Mouse (Mus musculus): Measurements from ENCODE around the gene Slx4ip. TPM values are rescaled to one million over a fixed set of nuclear protein-coding genes. Genes with fewer than 3 reads are reported as not detected.
A peak's percentile ranks its signal among the peaks of the same experiment; 100 is the strongest.

The Slx4ip gene
- polyA plus RNA-seq, 1 experiment from 2014 or later: 2.8 TPM

DNA sequence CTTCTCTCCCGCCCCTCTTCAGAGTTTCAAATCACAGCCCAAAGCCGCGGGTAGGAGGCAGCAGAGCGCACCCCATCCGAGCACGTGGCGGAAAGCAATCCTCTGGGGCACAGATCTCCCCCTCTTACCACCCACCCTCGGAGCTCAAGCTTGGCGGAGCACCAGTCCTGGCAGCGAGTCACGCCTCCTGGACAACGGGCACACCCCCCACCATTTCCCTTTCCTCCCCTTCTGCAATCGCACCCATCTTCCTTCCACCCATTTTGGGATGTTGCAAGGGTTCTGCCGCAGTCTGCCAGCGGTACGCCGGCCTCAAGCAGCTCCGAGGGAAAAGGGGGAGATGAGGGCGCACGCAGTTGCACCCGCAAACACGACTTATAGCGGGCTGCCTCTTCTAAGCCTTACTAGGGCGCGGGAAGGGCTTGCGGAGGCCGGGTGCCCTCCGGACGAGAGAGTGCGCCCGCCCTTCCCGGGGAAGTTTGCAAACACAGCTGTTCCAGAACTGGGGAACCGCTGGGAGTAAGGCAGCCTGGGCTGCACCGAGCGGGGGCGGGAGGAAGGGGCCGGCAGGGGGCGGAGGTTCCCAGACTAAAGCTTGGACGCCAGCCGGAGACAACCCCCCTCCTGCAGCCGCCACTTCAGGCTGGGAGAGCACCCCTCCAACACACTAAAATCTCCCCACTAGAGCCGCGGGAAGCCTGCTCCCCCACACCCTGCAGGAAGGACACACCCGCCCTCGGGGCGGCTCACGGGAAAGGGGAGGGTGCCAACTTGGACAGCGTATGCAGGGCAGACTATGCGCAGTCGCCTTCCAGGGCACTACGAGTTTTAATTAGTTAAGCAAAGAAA, 223.5 kb downstream of the Slx4ip start:
- Histone ChIP-seq H3K9ac (ENCODE audit: low read depth, low read length) (peak overlapping the region; percentile 86), H3K36me3 (ENCODE audit: control insufficient read depth, insufficient read depth) (no peaks in the 10 kb centered on the region), H3K4me1 (replicated peaks; ENCODE audit: control insufficient read depth, insufficient read depth, low read length) (peaks cover 8% of the 10 kb centered on the region; the same call in 1 of the 2 replicates), H3K9me3 (ENCODE audit: control insufficient read depth) (no peaks in the 10 kb centered on the region), H3K27ac (ENCODE audit: low read depth, low read length) (peak overlapping the region; percentile 99), H3K4me2 (replicated peaks; ENCODE audit: low read depth) (peak overlapping the region; percentile 96), H3K4me3 (ENCODE audit: low read depth, low read length) (peak overlapping the region; percentile 79), H3K27me3 (replicated peaks; ENCODE audit: control insufficient read depth, insufficient read depth, low read length) (no peaks in the 10 kb centered on the region)
- peak; percentile 36; the same call in 1 of the 2 replicates for ATAC-seq
- TF ChIP-seq CTCF (IDR thresholded peaks at IDR 0.05; ENCODE audit: low read depth): peak; percentile 84
- under 1% methylated on average over 47 of the region's 51 CpGs for WGBS

DNA sequence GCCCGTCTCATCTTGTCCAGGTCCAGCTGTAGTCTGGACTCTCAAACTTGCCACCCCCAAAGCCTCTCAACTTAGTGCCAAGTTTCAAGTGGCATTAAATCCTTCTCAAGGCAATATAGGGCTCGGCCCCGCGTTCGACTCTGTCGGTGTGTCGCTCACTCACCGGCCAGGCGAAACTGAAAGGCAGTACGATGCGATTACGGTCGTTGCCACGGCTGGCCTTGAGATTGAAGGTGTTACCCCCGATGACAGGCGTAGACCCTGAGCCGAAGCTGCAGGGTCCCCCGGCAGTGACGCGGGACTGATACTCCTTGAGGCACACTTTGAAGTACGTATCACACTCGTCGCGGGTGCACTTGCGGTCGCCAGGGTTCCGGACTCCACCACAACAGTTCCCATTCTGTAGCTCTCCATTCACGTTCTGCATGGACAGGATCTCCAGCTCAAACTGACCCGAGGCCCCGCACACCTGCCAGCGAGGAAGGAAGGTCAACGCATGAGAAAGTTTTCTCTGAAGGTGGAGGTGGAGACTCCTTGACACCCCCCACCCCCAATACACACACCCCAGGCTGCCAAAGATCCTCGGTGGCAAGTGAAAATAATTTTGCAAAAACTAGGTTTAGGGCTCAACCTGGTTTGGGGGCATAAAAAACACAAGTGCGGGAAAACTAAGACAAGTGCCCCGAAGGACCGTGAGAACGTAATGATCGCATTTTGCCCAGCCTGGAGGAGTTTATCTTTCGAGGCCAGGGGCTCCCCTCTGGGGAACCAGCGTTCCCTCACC, 224.4 kb downstream of the Slx4ip start:
- no peak for ATAC-seq
- no peaks in the 10 kb centered on the region for H3K9me3 ChIP-seq (ENCODE audit: control insufficient read depth)
- H3K27ac ChIP-seq (ENCODE audit: low read depth, low read length): peak overlapping the region; percentile 99
- no peaks in the 10 kb centered on the region for H3K36me3 ChIP-seq (ENCODE audit: control insufficient read depth, insufficient read depth)
- H3K9ac ChIP-seq (ENCODE audit: low read depth, low read length): peak overlapping the region; percentile 86
- H3K4me2 ChIP-seq (replicated peaks; ENCODE audit: low read depth): peak overlapping the region; percentile 96
- H3K4me1 ChIP-seq (replicated peaks; ENCODE audit: control insufficient read depth, insufficient read depth, low read length): peaks cover 8% of the 10 kb centered on the region; the same call in 1 of the 2 replicates
- peak overlapping the region; percentile 79 for H3K4me3 ChIP-seq (ENCODE audit: low read depth, low read length)
- TF ChIP-seq CTCF (IDR thresholded peaks at IDR 0.05; ENCODE audit: low read depth): no peak
- H3K27me3 ChIP-seq (replicated peaks; ENCODE audit: control insufficient read depth, insufficient read depth, low read length): no peaks in the 10 kb centered on the region
- under 1% methylated on average over 40 of the region's 40 CpGs for WGBS

DNA sequence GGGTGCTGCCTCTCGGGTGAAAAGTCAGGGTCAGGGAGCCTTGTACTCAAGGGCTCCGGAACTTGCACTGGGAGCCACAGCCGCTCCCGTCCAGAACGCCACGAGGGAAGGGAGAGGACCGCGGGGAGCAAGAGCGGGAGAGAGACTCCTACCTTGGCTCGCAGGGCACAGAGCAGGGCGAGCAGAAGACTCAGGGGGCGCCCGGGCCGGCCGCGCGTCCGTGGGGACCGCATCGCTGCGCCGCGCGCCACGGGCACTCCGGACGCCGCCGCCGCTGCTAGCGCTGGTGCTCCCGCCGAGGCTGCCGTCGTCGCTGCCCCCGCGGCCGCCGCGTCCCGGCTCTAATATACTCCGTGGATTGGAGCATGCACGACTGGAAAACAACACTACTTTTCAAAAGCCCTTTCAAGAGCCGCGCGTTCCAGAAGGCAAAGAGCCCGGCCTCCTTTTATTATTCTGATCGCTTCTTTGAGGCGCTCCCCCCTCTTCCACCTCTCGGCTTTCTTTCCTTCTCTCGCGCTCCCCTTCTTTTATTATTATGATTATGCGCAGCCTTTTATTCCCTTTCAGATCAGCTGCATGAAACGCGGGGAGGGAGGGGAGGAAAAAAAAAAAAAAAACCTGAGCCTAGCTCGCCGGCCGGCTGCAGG, 225.1 kb downstream of the Slx4ip start, which contains the start of gene Jag1:
Gene Jag1, minus strand, starts transcription at position 620 of the 650 bp plus-strand sequence.
- Histone ChIP-seq H3K4me2 (replicated peaks; ENCODE audit: low read depth) (peak within 1 kb of the TSS; percentile 96), H3K9ac (ENCODE audit: low read depth, low read length) (peak within 1 kb of the TSS; percentile 86), H3K4me3 (ENCODE audit: low read depth, low read length) (peak within 1 kb of the TSS; percentile 79), H3K27ac (ENCODE audit: low read depth, low read length) (peak within 1 kb of the TSS; percentile 99), H3K36me3 (ENCODE audit: control insufficient read depth, insufficient read depth) (no peaks in the 10 kb centered on the region), H3K27me3 (replicated peaks; ENCODE audit: control insufficient read depth, insufficient read depth, low read length) (no peaks in the 10 kb centered on the region), H3K9me3 (ENCODE audit: control insufficient read depth) (no peaks in the 10 kb centered on the region), H3K4me1 (replicated peaks; ENCODE audit: control insufficient read depth, insufficient read depth, low read length) (peaks cover 8% of the 10 kb centered on the region; the same call in 1 of the 2 replicates)
- no peak for ATAC-seq
- WGBS: 0% methylated on average over 59 of the region's 59 CpGs
- TF ChIP-seq CTCF (IDR thresholded peaks at IDR 0.05; ENCODE audit: low read depth): no peak

DNA sequence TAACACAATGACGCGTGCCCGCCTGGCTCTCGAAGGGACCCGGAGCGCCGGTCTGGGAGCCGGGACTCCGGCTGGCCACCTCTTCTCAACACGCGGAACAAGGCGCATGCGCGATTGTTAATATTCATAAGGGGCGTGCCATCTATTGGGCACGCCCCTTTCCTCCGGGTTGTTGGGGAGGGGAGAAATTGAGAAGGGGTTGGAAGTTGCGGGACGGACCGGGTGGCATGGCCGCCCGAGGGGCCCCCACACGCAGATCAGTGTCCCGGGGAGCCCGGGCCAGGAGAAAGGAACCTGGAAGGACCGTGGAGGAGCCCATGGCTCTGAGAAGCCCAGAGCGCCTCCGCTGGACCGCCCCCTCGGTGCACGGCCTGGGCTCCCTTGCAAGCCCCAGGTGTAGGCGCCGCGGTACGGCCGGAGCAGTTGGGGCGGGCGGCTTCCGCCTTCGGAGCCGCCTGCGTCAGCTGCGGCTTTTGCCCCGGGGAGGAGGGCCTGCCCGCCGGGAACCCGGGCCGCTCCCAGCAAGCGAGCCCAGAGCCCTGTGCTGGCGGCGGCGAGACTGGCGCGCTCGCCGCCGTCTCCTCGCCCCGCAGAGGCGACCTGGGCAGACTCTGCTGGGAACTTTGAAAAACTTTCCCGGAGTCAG, 225.8 kb downstream of the Slx4ip start:
- H3K4me3 ChIP-seq (ENCODE audit: low read depth, low read length): peak overlapping the region; percentile 79
- ATAC-seq: peak; percentile 94
- H3K9ac ChIP-seq (ENCODE audit: low read depth, low read length): peak overlapping the region; percentile 86
- peaks cover 8% of the 10 kb centered on the region; the same call in 1 of the 2 replicates for H3K4me1 ChIP-seq (replicated peaks; ENCODE audit: control insufficient read depth, insufficient read depth, low read length)
- no peaks in the 10 kb centered on the region for H3K9me3 ChIP-seq (ENCODE audit: control insufficient read depth)
- H3K27me3 ChIP-seq (replicated peaks; ENCODE audit: control insufficient read depth, insufficient read depth, low read length): no peaks in the 10 kb centered on the region
- H3K4me2 ChIP-seq (replicated peaks; ENCODE audit: low read depth): peak overlapping the region; percentile 96
- under 1% methylated on average over 50 of the region's 61 CpGs for WGBS
- H3K36me3 ChIP-seq (ENCODE audit: control insufficient read depth, insufficient read depth): no peaks in the 10 kb centered on the region
- H3K27ac ChIP-seq (ENCODE audit: low read depth, low read length): peak overlapping the region; percentile 99
- TF ChIP-seq CTCF (IDR thresholded peaks at IDR 0.05; ENCODE audit: low read depth): no peak

DNA sequence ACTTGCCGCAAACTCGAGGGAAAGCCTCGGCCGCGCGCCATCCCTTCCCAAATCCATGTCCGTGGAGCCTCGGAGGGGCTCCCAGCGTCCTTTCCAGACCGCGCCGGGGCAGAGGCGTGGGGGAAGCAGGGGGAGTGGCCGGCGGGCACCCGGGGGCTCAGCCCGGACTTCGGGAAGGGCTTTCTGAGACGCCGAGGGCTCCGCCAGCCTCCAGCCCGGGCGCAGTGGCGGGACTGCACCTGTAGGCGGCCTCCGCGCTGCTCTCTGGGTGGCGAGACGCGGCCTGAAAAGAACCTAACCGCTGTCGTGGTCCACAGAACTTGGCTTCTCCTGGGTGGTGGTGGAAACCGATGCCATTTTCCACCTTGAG, 226.3 kb downstream of the Slx4ip start:
- H3K9me3 ChIP-seq (ENCODE audit: control insufficient read depth): no peaks in the 10 kb centered on the region
- no peaks in the 10 kb centered on the region for H3K27me3 ChIP-seq (replicated peaks; ENCODE audit: control insufficient read depth, insufficient read depth, low read length)
- H3K4me1 ChIP-seq (replicated peaks; ENCODE audit: control insufficient read depth, insufficient read depth, low read length): peaks cover 8% of the 10 kb centered on the region; the same call in 1 of the 2 replicates
- H3K4me2 ChIP-seq (replicated peaks; ENCODE audit: low read depth): peak overlapping the region; percentile 96
- TF ChIP-seq CTCF (IDR thresholded peaks at IDR 0.05; ENCODE audit: low read depth): peak; percentile 94
- peak overlapping the region; percentile 99 for H3K27ac ChIP-seq (ENCODE audit: low read depth, low read length)
- peak overlapping the region; percentile 79 for H3K4me3 ChIP-seq (ENCODE audit: low read depth, low read length)
- under 1% methylated on average over 33 of the region's 33 CpGs for WGBS
- H3K36me3 ChIP-seq (ENCODE audit: control insufficient read depth, insufficient read depth): no peaks in the 10 kb centered on the region
- H3K9ac ChIP-seq (ENCODE audit: low read depth, low read length): peak overlapping the region; percentile 86
- ATAC-seq: peak; percentile 75

Other genes with a start within 250 kb of the Slx4ip start
- 10.3 and 10.6 TPM in 2 replicates for gene Snap25, start 177.8 kb upstream of the Slx4ip start, polyA plus RNA-seq (2015; fragmentation: Nextera tagmentation; extraction: Ambion mirVana)
- 52.5 and 61.5 TPM in 2 replicates for gene AL731706.2, start 5.5 kb upstream of the Slx4ip start, polyA plus RNA-seq (2015; fragmentation: Nextera tagmentation; extraction: Ambion mirVana)
- 70.4 and 72.9 TPM in 2 replicates for gene AL731706.1, start 171 bp downstream of the Slx4ip start, polyA plus RNA-seq (2015; fragmentation: Nextera tagmentation; extraction: Ambion mirVana)
- 25.3 and 26.2 TPM in 2 replicates for gene Mkks, start 171 bp downstream of the Slx4ip start, polyA plus RNA-seq (2015; fragmentation: Nextera tagmentation; extraction: Ambion mirVana)
- gene Jag1, start 225.4 kb downstream of the Slx4ip start, polyA plus RNA-seq (2015; fragmentation: Nextera tagmentation; extraction: Ambion mirVana): 6.0 and 6.9 TPM in 2 replicates

Measured in intestine, postnatal 0 days (tissue).